Mouse (Mus musculus): ENCODE data around the gene Ankk1. TPM values are rescaled to one million over a fixed set of nuclear protein-coding genes. Genes with fewer than 3 reads are reported as not detected.

The Ankk1 gene
- total and polyA plus RNA-seq, 3 experiments: 0.13 to 0.52 (median 0.36) TPM

DNA sequence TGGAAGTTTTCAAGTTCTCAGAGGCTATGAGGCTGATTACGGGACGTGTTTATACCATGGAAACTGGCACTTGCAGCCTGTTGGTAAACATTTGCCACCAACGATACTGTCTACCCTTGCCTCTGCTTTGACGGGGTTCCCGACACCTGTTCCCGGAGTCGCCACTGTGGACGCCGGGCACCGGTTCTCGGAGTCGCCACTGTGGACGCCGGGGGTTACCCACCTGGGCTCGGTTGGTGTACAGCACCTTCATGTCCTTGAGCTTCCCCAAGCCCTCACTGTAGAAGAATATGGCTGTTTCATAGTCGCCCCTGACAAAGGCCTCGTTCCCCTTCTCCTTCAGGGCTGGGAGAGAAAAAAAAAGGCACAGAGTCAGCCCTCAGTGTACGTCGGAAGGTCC lies 43.2 kb upstream of the Ankk1 start:
- H3K4me2 ChIP-seq (ENCODE audit: insufficient read depth, low read depth, poor library complexity, severe bottlenecking): no peak overlapping the region
- no peaks in the 10 kb centered on the region for H3K9me3 ChIP-seq (replicated peaks; ENCODE audit: low read length)
- no peaks in the 10 kb centered on the region for H3K27me3 ChIP-seq (replicated peaks)
- H3K36me3 ChIP-seq (replicated peaks in 1 of 2; ENCODE audit: control insufficient read depth in 1 of 2, insufficient read depth in 1 of 2, low read length in 1 of 2): no peaks in the 10 kb centered on the region
- dilution Hi-C loops (cut with MboI; ENCODE audit: extremely low pct_ligation_motif_present, extremely low pct_unique_long_range_greater_than_20kb, low sequenced_read_pairs) (no loop called here), in situ Hi-C loops (cut with MboI; ENCODE audit: low pct_ligation_motif_present, low pct_unique_long_range_greater_than_20kb, low sequenced_read_pairs) (no loop called here)
- H3K79me2 ChIP-seq (replicated peaks; ENCODE audit: control insufficient read depth, extremely low read depth, insufficient read depth, poor library complexity, severe bottlenecking): no peaks in the 10 kb centered on the region
- no peaks in the 10 kb centered on the region for H3K4me1 ChIP-seq (ENCODE audit: control insufficient read depth in 1 of 2, insufficient read depth in 2 of 2)
- no peak overlapping the region for H3K9ac ChIP-seq (ENCODE audit: insufficient read depth, low read depth)
- no peak overlapping the region for H3K4me3 ChIP-seq (replicated peaks in 1 of 3; ENCODE audit: low read depth in 2 of 3, low read length in 2 of 3, poor library complexity in 1 of 3)
- DNase-seq (ENCODE audit: extremely low read depth): no peak
- no peak overlapping the region for H3K27ac ChIP-seq (ENCODE audit: insufficient read depth, low read depth)
- no peak for TF ChIP-seq EP300 (IDR thresholded peaks at IDR 0.05; ENCODE audit: low read length)
- TF ChIP-seq RCOR1 (conservative IDR thresholded peaks at IDR 0.05; ENCODE audit: low read depth, low read length): no peak
- no peak for TF ChIP-seq PAX5 (IDR thresholded peaks at IDR 0.05; ENCODE audit: low read length)
- no peak for TF ChIP-seq RAD21 (IDR thresholded peaks at IDR 0.05; ENCODE audit: low read depth, low read length)
- no peak for TF ChIP-seq JUND (conservative IDR thresholded peaks at IDR 0.05; ENCODE audit: low read depth, low read length)
- TF ChIP-seq BHLHE40 (IDR thresholded peaks at IDR 0.05; ENCODE audit: low read depth, low read length): no peak
- no peak for TF ChIP-seq CHD2 (IDR thresholded peaks at IDR 0.05; ENCODE audit: low read length)
- no peak for TF ChIP-seq MAZ (IDR thresholded peaks at IDR 0.05; ENCODE audit: low read depth, low read length)
- TF ChIP-seq MAX (IDR thresholded peaks at IDR 0.05; ENCODE audit: low read length): no peak
- TF ChIP-seq POLR2AphosphoS2 (IDR thresholded peaks at IDR 0.05; ENCODE audit: low read depth, low read length): no peak
- TF ChIP-seq ETS1 (conservative IDR thresholded peaks at IDR 0.05; ENCODE audit: low read depth, low read length): no peak
- no peak for TF ChIP-seq JUN (IDR thresholded peaks at IDR 0.05; ENCODE audit: insufficient read depth, low read depth, low read length)
- no peak for TF ChIP-seq HCFC1 (IDR thresholded peaks at IDR 0.05; ENCODE audit: low read depth, low read length)

DNA sequence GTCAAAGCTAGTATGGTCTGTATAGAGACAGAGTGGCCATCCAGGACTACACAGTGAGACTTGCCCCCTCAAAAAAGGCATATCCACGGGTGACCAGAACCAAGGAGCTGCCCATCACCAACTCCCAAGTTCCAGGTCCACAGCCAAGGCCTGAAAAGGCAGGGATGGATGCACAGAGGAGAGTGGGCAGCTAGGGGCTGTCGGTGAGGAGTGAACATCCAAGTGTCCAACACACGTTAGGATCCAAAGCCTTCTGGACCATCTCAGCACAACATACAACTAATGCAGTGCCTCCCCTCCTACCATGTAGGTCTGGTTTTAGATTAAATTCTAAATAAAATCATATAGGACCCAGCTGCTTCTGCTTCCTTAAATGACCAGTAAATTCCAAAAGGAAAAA lies 29.3 kb upstream of the Ankk1 start:
- Histone ChIP-seq H3K27me3 (replicated peaks) (no peaks in the 10 kb centered on the region), H3K9me3 (replicated peaks; ENCODE audit: low read length) (peaks cover 6% of the 10 kb centered on the region), H3K4me3 (replicated peaks in 1 of 3; ENCODE audit: low read depth in 2 of 3, low read length in 2 of 3, poor library complexity in 1 of 3) (no peak overlapping the region), H3K9ac (ENCODE audit: insufficient read depth, low read depth) (no peak overlapping the region), H3K79me2 (replicated peaks; ENCODE audit: control insufficient read depth, extremely low read depth, insufficient read depth, poor library complexity, severe bottlenecking) (no peaks in the 10 kb centered on the region), H3K4me1 (ENCODE audit: control insufficient read depth in 1 of 2, insufficient read depth in 2 of 2) (no peaks in the 10 kb centered on the region), H3K4me2 (ENCODE audit: insufficient read depth, low read depth, poor library complexity, severe bottlenecking) (no peak overlapping the region), H3K27ac (ENCODE audit: insufficient read depth, low read depth) (no peak overlapping the region), H3K36me3 (replicated peaks in 1 of 2; ENCODE audit: control insufficient read depth in 1 of 2, insufficient read depth in 1 of 2, low read length in 1 of 2) (no peaks in the 10 kb centered on the region)
- TF ChIP-seq KAT2A (IDR thresholded peaks at IDR 0.05; ENCODE audit: insufficient replicate concordance, low read length): no peak
- no peak for TF ChIP-seq TBP (conservative IDR thresholded peaks at IDR 0.05; ENCODE audit: low read depth, low read length)
- no peak for TF ChIP-seq MAX (IDR thresholded peaks at IDR 0.05; ENCODE audit: low read length)
- no peak for TF ChIP-seq IRF4 (IDR thresholded peaks at IDR 0.05; ENCODE audit: low read depth, low read length)
- TF ChIP-seq E2F4 (IDR thresholded peaks at IDR 0.05; ENCODE audit: insufficient replicate concordance, low read depth, low read length): no peak
- TF ChIP-seq ZKSCAN1 (IDR thresholded peaks at IDR 0.05; ENCODE audit: borderline replicate concordance, low read depth, low read length): no peak
- no peak for TF ChIP-seq USF2 (conservative IDR thresholded peaks at IDR 0.05; ENCODE audit: low read depth, low read length)
- no peak for TF ChIP-seq CHD1 (IDR thresholded peaks at IDR 0.05; ENCODE audit: low read depth, low read length)
- no peak for TF ChIP-seq NELFE (IDR thresholded peaks at IDR 0.05; ENCODE audit: low read depth, low read length)
- no peak for TF ChIP-seq MAFK (IDR thresholded peaks at IDR 0.05; ENCODE audit: insufficient replicate concordance, low read length)
- TF ChIP-seq SMC3 (IDR thresholded peaks at IDR 0.05; ENCODE audit: low read depth, low read length): no peak
- no peak for TF ChIP-seq GABPA (IDR thresholded peaks at IDR 0.05; ENCODE audit: insufficient replicate concordance, low read depth, low read length)
- TF ChIP-seq TCF12 (IDR thresholded peaks at IDR 0.05; ENCODE audit: low read depth, low read length): no peak
- no peak for TF ChIP-seq ZMIZ1 (IDR thresholded peaks at IDR 0.05; ENCODE audit: low read depth, low read length)
- no peak for TF ChIP-seq RAD21 (IDR thresholded peaks at IDR 0.05; ENCODE audit: low read depth, low read length)
- TF ChIP-seq SIN3A (IDR thresholded peaks at IDR 0.05; ENCODE audit: low read length): no peak
- DNase-seq (ENCODE audit: extremely low read depth): no peak
- dilution Hi-C loops (cut with MboI; ENCODE audit: extremely low pct_ligation_motif_present, extremely low pct_unique_long_range_greater_than_20kb, low sequenced_read_pairs): no loop called here
- in situ Hi-C loops (cut with MboI; ENCODE audit: low pct_ligation_motif_present, low pct_unique_long_range_greater_than_20kb, low sequenced_read_pairs): no loop called here

Measured in CH12.LX (cell line).